Mouse (Mus musculus) ES-E14 (cell line): ENCODE measurements around the gene Flt3.

Experiments used
- CHD2 ChIP-seq: IDR thresholded peaks from 2 replicates; pipeline ENCODE4 v1.6.1; 2014; ENCODE audit warnings: mild to moderate bottlenecking, low read depth, low read length, inconsistent platforms
- ZNF384 ChIP-seq: IDR thresholded peaks from 2 replicates; pipeline ENCODE4 v1.6.1; 2012; ENCODE audit warnings: low read depth, low read length, inconsistent platforms

DNA sequence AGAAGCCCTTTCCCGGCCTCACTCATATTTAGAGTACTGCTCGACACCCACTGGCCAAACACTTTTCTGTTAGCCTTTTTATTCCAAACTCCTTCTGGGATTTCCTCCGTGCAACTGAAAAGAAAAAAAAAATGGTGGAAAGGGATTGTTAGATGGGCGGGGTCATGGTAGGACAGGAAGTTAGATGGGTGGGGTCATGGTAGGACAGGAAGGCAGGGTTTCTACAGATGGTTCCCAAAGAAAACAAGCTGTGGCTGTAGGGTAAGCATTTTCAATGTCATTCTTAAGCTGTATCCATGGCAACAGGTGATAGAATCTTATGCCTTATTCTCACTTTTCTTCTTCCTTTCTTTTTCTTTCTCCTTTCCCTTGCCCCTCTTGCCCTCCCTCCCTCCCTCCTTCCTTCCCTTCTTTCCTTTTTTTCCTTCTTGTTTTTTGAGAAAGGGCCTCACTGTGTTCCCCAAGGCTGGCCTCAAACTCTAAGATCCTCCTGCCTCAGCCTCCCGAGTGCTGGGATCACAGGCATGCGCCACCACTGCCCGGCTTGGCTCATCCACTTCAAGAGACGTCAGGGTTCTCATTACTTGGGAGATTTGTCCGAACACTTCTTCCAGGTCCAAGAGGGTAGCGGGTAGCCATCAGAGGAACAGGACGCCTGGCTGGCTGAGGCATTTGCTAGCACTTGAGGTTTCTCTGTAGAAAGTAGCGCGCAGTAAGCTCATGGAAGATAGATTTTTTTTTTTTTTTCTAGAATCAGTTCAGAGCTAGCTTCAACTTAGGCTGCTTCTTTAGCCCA is 43.8 kb downstream of the Flt3 start:
- TF ChIP-seq CHD2 (no peak), ZNF384 (no peak)
